Mouse (Mus musculus) bone marrow macrophage, adult 2 months (primary cell): Measurements from ENCODE around the gene Ccdc74a.

ENCODE experiments used
- CTCF ChIP-seq: IDR thresholded peaks from 2 replicates; pipeline ENCODE4 v1.5.1; 2012; ENCODE audit warnings: low read depth, mild to moderate bottlenecking, low read length, moderate library complexity
- POLR2A ChIP-seq: IDR thresholded peaks from 2 replicates; pipeline ENCODE4 v1.6.1; 2012; ENCODE audit warnings: mild to moderate bottlenecking, low read depth, low read length, borderline replicate concordance

DNA sequence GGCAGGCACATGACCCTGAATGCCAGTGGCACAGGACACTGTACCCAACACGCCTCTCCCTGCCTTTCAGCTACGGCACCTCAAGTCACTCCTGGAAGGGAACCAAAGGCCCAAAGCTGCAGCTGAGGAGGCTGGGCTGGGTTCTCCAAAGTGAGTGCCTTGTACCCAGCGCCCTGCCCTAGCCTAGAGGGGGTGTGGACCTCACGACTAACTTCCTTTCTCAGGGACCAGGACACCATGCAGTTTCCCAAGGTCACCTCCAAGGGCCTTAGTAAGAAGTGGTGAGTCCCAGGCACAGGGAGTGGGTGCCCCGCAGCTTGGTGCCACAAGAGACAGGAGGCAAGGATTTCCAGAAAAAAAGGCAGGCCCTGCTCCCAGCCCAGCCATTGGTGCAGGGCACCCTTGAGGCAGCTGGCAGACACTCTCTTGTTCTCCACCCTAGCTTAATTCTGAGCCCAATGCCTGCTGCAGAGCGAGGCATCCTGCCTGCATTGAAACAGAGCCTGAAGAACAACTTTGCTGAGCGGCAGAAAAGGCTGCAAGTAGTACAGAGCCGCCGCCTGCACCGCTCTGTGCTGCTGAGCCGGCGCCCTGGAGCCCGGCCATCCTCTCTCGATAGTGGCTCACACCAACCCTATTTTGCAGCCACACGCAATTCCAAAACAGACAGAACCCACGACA, 3.8 kb downstream of the Ccdc74a start:
- no peak for TF ChIP-seq CTCF
- no peak for TF ChIP-seq POLR2A
